Mouse (Mus musculus) kidney, postnatal 25 days (tissue): ENCODE data around the gene Slc35e2.

Source experiments
- DNase-seq, 2 experiments: peaks; one replicate each; pipeline ENCODE4 v3.0.0; 2021; ENCODE audit warnings: mixed read lengths in 2 of 2

Gene Slc35e2

GRCm38 (mm10) chr4:155577132-155577531, 24.1 kb upstream of the Slc35e2 start:
- peak; percentile 36 to 74 for DNase-seq

DNA sequence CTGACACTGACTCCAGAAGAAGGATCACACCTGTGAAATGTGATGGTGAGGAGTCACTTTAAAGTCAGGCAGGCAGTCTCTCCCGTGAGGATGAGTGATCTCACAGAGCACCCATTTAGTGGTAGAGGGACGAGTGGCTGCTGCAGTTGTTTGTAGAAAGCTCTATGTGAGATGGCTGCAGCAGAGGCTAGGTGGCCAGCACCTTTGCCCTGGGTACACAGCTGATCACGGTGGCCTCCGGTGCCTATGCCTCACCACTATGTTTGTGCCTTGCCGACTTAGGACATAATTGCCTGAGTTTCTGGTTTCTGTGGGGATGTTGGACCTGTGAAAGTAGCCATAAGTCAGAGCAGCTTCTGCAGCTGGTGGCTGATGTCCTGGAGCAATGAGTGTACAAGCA, 23.5 kb upstream of the Slc35e2 start:
- no peak for DNase-seq

GRCm38 (mm10) chr4:155578336-155579125, 22.7 kb upstream of the Slc35e2 start:
- peak; percentile 75 to 83 for DNase-seq

- DNase-seq: peak in 1 of 2 experiments; percentile 76
Observed at GRCm38 (mm10) chr4:155580420-155580819, 20.8 kb upstream of the Slc35e2 start.

DNA sequence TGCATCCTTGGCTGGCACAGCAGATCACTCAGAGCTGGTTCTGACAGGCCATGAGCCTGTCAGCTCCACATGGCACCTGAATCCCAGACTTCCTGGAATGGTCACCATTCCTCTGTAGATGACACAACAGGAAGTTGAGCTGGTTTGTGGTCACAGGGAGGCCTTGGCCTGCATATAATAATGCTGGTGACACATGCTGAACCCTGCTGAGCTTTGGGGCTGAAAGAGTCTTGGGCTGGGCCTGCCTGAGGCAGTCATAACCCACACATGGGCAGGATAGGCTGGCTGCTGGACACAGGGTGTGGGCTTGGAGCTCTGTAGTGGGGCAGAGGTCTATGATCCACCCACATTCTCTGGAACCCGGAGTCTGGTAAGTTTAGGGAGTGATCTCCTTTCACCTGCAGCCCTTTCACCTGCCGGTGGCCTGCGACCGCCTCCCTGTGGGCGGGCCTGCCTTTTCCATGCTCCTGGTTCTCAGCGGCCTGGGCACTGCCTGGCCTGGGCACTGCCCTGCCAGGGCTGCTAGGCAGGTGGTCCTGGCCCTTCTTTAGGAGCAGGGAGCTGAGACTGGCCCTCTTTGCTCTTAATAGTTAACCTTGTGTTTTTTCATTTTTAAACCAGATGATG, 18.8 kb upstream of the Slc35e2 start:
- no peak for DNase-seq

DNA sequence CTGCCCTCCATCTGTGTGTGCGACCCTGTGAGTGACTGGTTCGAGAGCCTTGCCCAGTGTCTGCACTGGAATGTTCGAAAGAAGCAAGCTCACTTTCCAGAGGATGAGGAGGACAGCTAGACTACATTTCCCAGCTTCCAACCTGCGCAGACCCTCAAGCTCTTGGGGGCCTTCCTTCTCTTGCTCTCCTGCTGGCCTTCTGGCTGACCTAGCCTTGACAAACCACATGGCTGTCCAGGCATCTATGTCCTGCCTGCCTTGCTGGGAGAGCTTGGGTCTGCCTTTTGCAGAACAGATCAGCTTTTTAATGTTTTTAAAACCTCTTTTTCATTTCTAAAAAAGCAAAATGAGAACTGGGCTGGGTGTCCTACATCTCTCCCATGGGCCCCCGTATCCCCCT, 11.9 kb upstream of the Slc35e2 start:
- no peak for DNase-seq

- no peak for DNase-seq
Observed at GRCm38 (mm10) chr4:155591012-155591719, 10.1 kb upstream of the Slc35e2 start.

DNA sequence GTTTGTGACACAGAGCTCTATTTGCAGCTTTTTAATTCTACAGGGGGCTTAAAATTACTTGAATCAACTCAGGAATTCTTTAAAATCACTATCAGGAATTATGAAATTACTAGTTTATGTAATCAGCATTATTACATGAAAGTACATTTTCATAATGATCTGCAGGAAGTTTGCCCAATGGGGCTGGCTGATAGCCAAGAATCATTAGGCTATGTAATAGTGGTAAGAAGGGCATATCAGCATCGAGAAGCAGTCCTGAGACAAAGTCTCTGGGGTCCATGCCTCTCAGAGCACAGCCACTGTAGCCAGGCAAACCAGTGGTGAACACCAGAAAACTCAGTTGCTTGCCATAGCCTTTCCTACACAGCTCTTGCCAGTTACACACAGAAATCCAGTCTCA, 7.4 kb upstream of the Slc35e2 start:
- DNase-seq: no peak

DNA sequence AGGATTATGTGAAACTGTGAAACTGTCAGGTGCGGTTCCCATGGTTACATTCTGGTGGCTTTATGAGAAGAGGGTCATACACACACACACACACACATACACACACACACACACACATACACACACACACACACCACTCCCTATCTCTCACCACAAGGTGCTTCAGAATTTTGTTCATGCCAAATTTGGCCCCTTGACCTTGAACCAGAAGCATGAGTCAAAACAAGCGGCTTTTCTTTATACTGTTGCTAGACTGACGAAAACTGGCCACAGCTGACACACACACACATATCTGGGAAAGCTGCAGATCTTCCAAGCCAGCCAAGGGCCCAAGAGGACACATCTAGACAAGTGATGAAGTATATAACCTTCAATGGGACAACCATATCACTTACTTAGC, 5.4 kb upstream of the Slc35e2 start:
- DNase-seq: no peak

GRCm38 (mm10) chr4:155596606-155597005, 4.6 kb upstream of the Slc35e2 start:
- no peak for DNase-seq

DNA sequence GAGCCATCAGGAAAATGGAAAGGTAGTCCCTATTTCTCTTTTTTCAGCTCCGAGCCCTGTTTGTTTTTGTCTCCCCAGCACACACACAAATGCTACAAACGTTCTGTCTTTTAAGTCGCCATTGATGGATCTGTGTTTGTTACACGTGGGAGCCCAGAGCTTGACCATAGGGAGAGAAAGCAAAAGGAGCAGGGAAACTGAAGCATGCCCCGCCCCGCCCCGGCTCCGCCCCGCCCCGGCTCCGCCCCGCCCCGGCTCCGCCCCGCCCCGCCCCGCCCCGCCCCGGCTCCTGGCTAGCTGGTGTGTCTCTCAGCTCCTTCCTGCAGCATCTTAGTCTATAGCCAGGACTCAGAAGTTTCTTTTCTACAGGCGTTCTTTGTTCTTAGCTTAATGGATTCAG, 2.7 kb upstream of the Slc35e2 start:
- no peak for DNase-seq

- DNase-seq: no peak
Observed at GRCm38 (mm10) chr4:155599901-155600825, 1.1 kb upstream of the Slc35e2 start.

- DNase-seq: no peak
Observed at GRCm38 (mm10) chr4:155601997-155602456, 811 bp downstream of the Slc35e2 start.

- no peak for DNase-seq
Observed at GRCm38 (mm10) chr4:155602753-155603152, 1.5 kb downstream of the Slc35e2 start.

- DNase-seq: no peak
Observed at GRCm38 (mm10) chr4:155603801-155604200, 2.6 kb downstream of the Slc35e2 start.

GRCm38 (mm10) chr4:155605132-155605531, 3.9 kb downstream of the Slc35e2 start:
- no peak for DNase-seq

- DNase-seq: no peak
Observed at GRCm38 (mm10) chr4:155606825-155607224, 5.6 kb downstream of the Slc35e2 start.

DNA sequence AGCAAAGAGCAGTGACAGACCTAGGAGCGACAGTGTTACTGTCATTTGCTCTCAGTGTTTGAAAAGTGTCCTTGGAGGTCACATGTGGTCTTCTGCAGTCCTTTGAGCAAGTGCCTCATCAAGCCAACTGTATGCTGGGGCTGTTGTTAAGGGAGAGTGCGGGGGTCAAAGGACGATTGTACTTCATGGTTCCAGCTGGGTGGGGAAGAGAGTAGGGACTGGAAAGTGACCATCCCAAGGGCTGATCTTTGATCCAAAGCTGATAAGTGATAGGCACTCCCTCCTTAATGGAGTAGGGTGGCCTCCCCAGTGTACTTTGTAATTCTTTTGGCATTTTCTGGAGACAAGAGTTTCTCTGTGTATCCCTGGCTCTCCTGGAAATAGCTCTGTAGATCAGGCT, 10.6 kb downstream of the Slc35e2 start:
- DNase-seq: no peak

- no peak for DNase-seq
Observed at GRCm38 (mm10) chr4:155613264-155613663, 12.0 kb downstream of the Slc35e2 start.

GRCm38 (mm10) chr4:155618321-155618720, 17.1 kb downstream of the Slc35e2 start:
- DNase-seq: no peak

- DNase-seq: peak; percentile 97 to 99
Observed at GRCm38 (mm10) chr4:155624338-155625291, 23.4 kb downstream of the Slc35e2 start, which contains the start of gene Cdk11b. Cdk11b (plus strand) TSS chr4:155624854.
